Mouse (Mus musculus) cerebellum, adult 18-20 months (tissue): ENCODE data around the gene Sdr39u1.

Experiments
- DNase-seq, 2 experiments: peaks; one replicate each; pipeline ENCODE4 v3.0.0; 2021

Gene Sdr39u1

DNA sequence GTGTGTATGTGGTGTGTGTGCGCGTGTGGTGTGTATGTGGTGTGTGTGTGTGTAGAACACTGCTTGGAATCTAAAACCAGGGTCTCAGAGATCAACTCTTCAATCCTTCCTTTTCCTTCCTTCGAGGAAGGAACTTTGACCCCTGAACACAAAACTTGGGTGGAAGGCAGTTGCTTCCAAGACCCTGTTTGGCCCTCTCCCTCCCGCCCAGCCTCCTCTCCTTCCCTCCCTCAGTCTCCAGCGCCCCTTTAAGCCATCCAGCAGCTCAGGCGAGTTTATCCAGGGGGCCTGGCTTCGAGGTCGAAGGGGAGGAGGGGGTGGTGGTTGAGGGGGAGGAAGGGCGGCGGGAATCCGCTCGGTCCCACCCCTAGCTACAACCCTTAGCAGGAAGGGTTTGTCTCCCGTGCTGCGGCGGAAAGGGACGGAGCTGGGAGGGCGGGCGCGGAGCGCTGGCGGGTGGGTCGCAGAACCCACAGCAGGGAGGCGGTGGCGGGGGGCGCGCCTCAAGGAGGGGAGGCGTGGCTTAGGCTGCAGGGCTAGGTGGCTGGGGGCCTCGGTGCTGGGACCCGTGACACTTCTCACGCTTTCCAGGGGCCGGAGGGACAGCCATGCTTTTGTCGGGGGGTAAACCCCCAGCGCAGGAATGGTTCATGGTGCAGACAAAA, 46.3 kb downstream of the Sdr39u1 start, which contains the start of gene Nynrin:
TSS of gene Nynrin (plus strand) at position 390 of the 665 bp plus-strand sequence.
- peak in 1 of 2 experiments; percentile 14 for DNase-seq

GRCm38 (mm10) chr14:55852646-55853551, 47.2 kb downstream of the Sdr39u1 start:
- DNase-seq = no peak

DNA sequence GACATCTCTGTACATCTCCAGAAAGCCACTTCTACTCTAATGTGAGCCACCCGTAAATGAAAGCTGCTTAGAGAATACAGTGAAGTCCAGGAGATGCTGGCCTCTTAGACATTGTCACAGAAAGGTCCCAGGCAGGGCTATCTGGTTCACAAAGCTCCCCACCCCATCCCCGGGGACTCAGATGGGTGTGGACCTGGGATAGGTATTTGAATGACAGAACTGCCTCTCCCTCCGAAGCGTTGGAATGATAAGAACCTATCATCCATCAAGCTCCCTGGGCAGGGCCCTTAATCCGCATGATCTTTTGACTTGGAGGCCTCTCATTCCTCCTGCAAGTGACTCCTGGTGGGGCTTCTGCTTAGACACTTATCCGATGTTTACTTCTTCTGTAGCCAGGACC, 49.2 kb downstream of the Sdr39u1 start:
- no peak for DNase-seq
